Mouse (Mus musculus) hindbrain, embryonic 10.5 days (tissue): ENCODE measurements around the gene Gm49342. TPM values are rescaled to one million over a fixed set of nuclear protein-coding genes. Genes with fewer than 3 reads are reported as not detected.
"Not testable (repeated sequence)": the region's sequence is repeated elsewhere in the genome, so short reads cannot be mapped to it uniquely, and the experiment has no call there.

Experiments
- DNase-seq: peaks from one replicate; pipeline ENCODE4 v3.0.0-alpha.2; 2017; ENCODE audit warnings: low spot score
- H3K27ac ChIP-seq: fragments of 300-500 bp; sonication (generic); 2 replicates; pipeline ENCODE4 v1.5.1; 2016; ENCODE audit warnings: mild to moderate bottlenecking, moderate library complexity
- H3K27me3 ChIP-seq: fragments of 300-500 bp; sonication (generic); 2 replicates; pipeline ENCODE4 v1.6.1; 2016; ENCODE audit warnings: mild to moderate bottlenecking; ENCODE audit not compliant: poor library complexity, insufficient read depth, severe bottlenecking
- H3K36me3 ChIP-seq: fragments of 300-500 bp; sonication (generic); 2 replicates; pipeline ENCODE4 v1.6.1; 2016; ENCODE audit warnings: mild to moderate bottlenecking, moderate library complexity
- H3K4me1 ChIP-seq: fragments of 300-500 bp; sonication (generic); replicated peaks from 2 replicates; pipeline ENCODE4 v1.6.1; 2016; ENCODE audit warnings: mild to moderate bottlenecking
- H3K4me3 ChIP-seq: fragments of 300-500 bp; sonication (generic); 2 replicates; pipeline ENCODE4 v1.5.1; 2016; ENCODE audit warnings: mild to moderate bottlenecking, moderate library complexity
- H3K9me3 ChIP-seq: fragments of 300-500 bp; sonication (generic); 2 replicates; pipeline ENCODE4 v1.6.1; 2016; ENCODE audit warnings: mild to moderate bottlenecking, moderate library complexity
- WGBS: fragments of 180-500 bp; shearing (Covaris S2); methylation state at CpG from one replicate; pipeline ENCODE4 v1.1.7; 2016; 5-methylcytosine and 5-hydroxymethylcytosine counted together
- polyA plus RNA-seq: library from polyadenylated mRNA; unstranded; fragments of >200 nt; fragmentation: Nextera tagmentation; extraction: Ambion mirVana; gene quantifications from 2 replicates; pipeline ENCODE4 v1.2.1, GENCODE M21; 2016

Gene Gm49342
- polyA plus RNA-seq, 1 experiment from 2014 or later = not detected

GRCm38 (mm10) chr14:50924281-50925064, 19.8 kb upstream of the Gm49342 start, which contains the start of the genes Osgep and Apex1:
TSS of gene Osgep (minus strand) at chr14:50924893.
TSS of gene Apex1 (plus strand) at chr14:50924968.
- under 1% methylated on average over 57 of the region's 57 CpGs for WGBS
- Histone ChIP-seq H3K9me3 (no peaks in the 10 kb centered on the region), H3K4me3 (peak within 1 kb of the TSS; percentile 84), H3K27ac (peak within 1 kb of the TSS; percentile 96), H3K36me3 (peaks cover 52% of the 10 kb centered on the region), H3K27me3 (no peaks in the 10 kb centered on the region), H3K4me1 (peaks cover 28% of the 10 kb centered on the region)
- DNase-seq = peak; percentile 97

- peak; percentile 29 for DNase-seq
- peaks cover 36% of the 10 kb centered on the region for H3K4me1 ChIP-seq
- H3K27ac ChIP-seq = peak overlapping the region; percentile 96
- H3K4me3 ChIP-seq = peak overlapping the region; percentile 84
- H3K9me3 ChIP-seq = no peaks in the 10 kb centered on the region
- WGBS = 2% methylated on average over 38 of the region's 38 CpGs
- H3K27me3 ChIP-seq = no peaks in the 10 kb centered on the region
- peaks cover 45% of the 10 kb centered on the region for H3K36me3 ChIP-seq
These were observed 19.0 kb upstream of the Gm49342 start for GRCm38 (mm10) chr14:50925111-50925920.

- WGBS = 79% methylated on average over 3 of the region's 3 CpGs
- H3K36me3 ChIP-seq = peaks cover 40% of the 10 kb centered on the region
- DNase-seq = no peak
- H3K9me3 ChIP-seq = no peaks in the 10 kb centered on the region
- no peak overlapping the region for H3K27ac ChIP-seq
- H3K4me3 ChIP-seq = no peak overlapping the region
- peaks cover 46% of the 10 kb centered on the region for H3K4me1 ChIP-seq
- H3K27me3 ChIP-seq = no peaks in the 10 kb centered on the region
These were observed 17.0 kb upstream of the Gm49342 start for GRCm38 (mm10) chr14:50927366-50927765.

- Histone ChIP-seq H3K4me1 (peaks cover 39% of the 10 kb centered on the region), H3K36me3 (peaks cover 40% of the 10 kb centered on the region), H3K27me3 (no peaks in the 10 kb centered on the region), H3K9me3 (no peaks in the 10 kb centered on the region), H3K27ac (peak overlapping the region; percentile 95), H3K4me3 (peak overlapping the region; percentile 89)
- DNase-seq = no peak
- WGBS = 26% methylated on average over 10 of the region's 10 CpGs
These were observed 14.4 kb upstream of the Gm49342 start for GRCm38 (mm10) chr14:50929951-50930350.

GRCm38 (mm10) chr14:50930377-50930753, 14.0 kb upstream of the Gm49342 start:
- peaks cover 39% of the 10 kb centered on the region for H3K4me1 ChIP-seq
- DNase-seq = no peak
- H3K27ac ChIP-seq = peak overlapping the region; percentile 95
- no peaks in the 10 kb centered on the region for H3K9me3 ChIP-seq
- H3K36me3 ChIP-seq = peaks cover 40% of the 10 kb centered on the region
- H3K27me3 ChIP-seq = no peaks in the 10 kb centered on the region
- H3K4me3 ChIP-seq = peak overlapping the region; percentile 89
- under 1% methylated on average over 38 of the region's 38 CpGs for WGBS

- no peaks in the 10 kb centered on the region for H3K27me3 ChIP-seq
- under 1% methylated on average over 67 of the region's 68 CpGs for WGBS
- H3K36me3 ChIP-seq = peaks cover 37% of the 10 kb centered on the region
- H3K4me1 ChIP-seq = peaks cover 36% of the 10 kb centered on the region
- no peaks in the 10 kb centered on the region for H3K9me3 ChIP-seq
- DNase-seq = peak; percentile 98
- peak within 1 kb of the TSS; percentile 89 for H3K4me3 ChIP-seq
- H3K27ac ChIP-seq = peak within 1 kb of the TSS; percentile 95
These were observed 13.4 kb upstream of the Gm49342 start, which contains the start of the genes Pip4p1 and Pnp for GRCm38 (mm10) chr14:50930754-50931492. TSS of gene Pip4p1 (minus strand) at chr14:50930856. TSS of gene Pnp (plus strand) at chr14:50931082.

GRCm38 (mm10) chr14:50931493-50932020, 12.8 kb upstream of the Gm49342 start:
- Histone ChIP-seq H3K36me3 (peaks cover 30% of the 10 kb centered on the region), H3K27me3 (no peaks in the 10 kb centered on the region), H3K27ac (peak overlapping the region; percentile 94), H3K4me1 (peaks cover 30% of the 10 kb centered on the region), H3K9me3 (no peaks in the 10 kb centered on the region), H3K4me3 (peak overlapping the region; percentile 89)
- DNase-seq = no peak
- WGBS = 14% methylated on average over 12 of the region's 12 CpGs

- Histone ChIP-seq H3K36me3 (no peaks in the 10 kb centered on the region), H3K4me1 (peaks cover 6% of the 10 kb centered on the region), H3K27ac (no peak overlapping the region), H3K9me3 (no peaks in the 10 kb centered on the region), H3K27me3 (no peaks in the 10 kb centered on the region), H3K4me3 (no peak overlapping the region)
- no peak for DNase-seq
- WGBS = 65% methylated on average over 1 of the region's 1 CpGs
These were observed 7.7 kb upstream of the Gm49342 start for GRCm38 (mm10) chr14:50936649-50937048.

GRCm38 (mm10) chr14:50938119-50938908, 6.0 kb upstream of the Gm49342 start:
- no peak overlapping the region for H3K4me3 ChIP-seq
- no peak for DNase-seq
- no peaks in the 10 kb centered on the region for H3K9me3 ChIP-seq
- no peaks in the 10 kb centered on the region for H3K27me3 ChIP-seq
- H3K4me1 ChIP-seq = no peaks in the 10 kb centered on the region
- H3K27ac ChIP-seq = no peak overlapping the region
- 90% methylated on average over 3 of the region's 3 CpGs for WGBS
- no peaks in the 10 kb centered on the region for H3K36me3 ChIP-seq

GRCm38 (mm10) chr14:50938940-50939339, 5.4 kb upstream of the Gm49342 start:
- no peak overlapping the region for H3K27ac ChIP-seq
- peaks cover 2% of the 10 kb centered on the region for H3K4me1 ChIP-seq
- H3K4me3 ChIP-seq = no peak overlapping the region
- no peaks in the 10 kb centered on the region for H3K9me3 ChIP-seq
- 57% methylated on average over 2 of the region's 2 CpGs for WGBS
- no peaks in the 10 kb centered on the region for H3K36me3 ChIP-seq
- no peak for DNase-seq
- H3K27me3 ChIP-seq = no peaks in the 10 kb centered on the region

- H3K4me3 ChIP-seq = peak overlapping the region; percentile 59
- H3K4me1 ChIP-seq = peaks cover 10% of the 10 kb centered on the region
- DNase-seq, H3K9me3 ChIP-seq, H3K27me3 ChIP-seq: not testable (repeated sequence)
- 0% methylated on average over 14 of the region's 15 CpGs for WGBS
- H3K36me3 ChIP-seq = peaks cover 14% of the 10 kb centered on the region
- peak overlapping the region; percentile 89 for H3K27ac ChIP-seq
These were observed 334 bp downstream of the Gm49342 start for GRCm38 (mm10) chr14:50944668-50945033.

- peak overlapping the region; percentile 89 for H3K27ac ChIP-seq
- peak overlapping the region; percentile 59 for H3K4me3 ChIP-seq
- H3K36me3 ChIP-seq = peaks cover 15% of the 10 kb centered on the region
- H3K4me1 ChIP-seq = peaks cover 10% of the 10 kb centered on the region
- WGBS = 15% methylated on average over 6 of the region's 6 CpGs
- not testable (repeated sequence) for DNase-seq, H3K9me3 ChIP-seq, H3K27me3 ChIP-seq
These were observed 764 bp downstream of the Gm49342 start for GRCm38 (mm10) chr14:50945081-50945480.
